Mouse (Mus musculus) layer of hippocampus, adult 9-10 months (tissue): ENCODE results near the gene Ttc34.

Experiments used
- DNase-seq: peaks from one replicate; pipeline ENCODE4 v3.0.0; 2022; ENCODE audit warnings: low spot score

Ttc34 gene

GRCm38 (mm10) chr4:154837170-154837569 lies at the start of gene Ttc34:
Gene Ttc34, plus strand, starts transcription at chr4:154837459.
- DNase-seq = no peak

- no peak for DNase-seq
Measured at GRCm38 (mm10) chr4:154787960-154788702, 49.1 kb upstream of the Ttc34 start.

GRCm38 (mm10) chr4:154791894-154792293 lies 45.4 kb upstream of the Ttc34 start:
- no peak for DNase-seq

GRCm38 (mm10) chr4:154793499-154793898 lies 43.8 kb upstream of the Ttc34 start:
- no peak for DNase-seq

GRCm38 (mm10) chr4:154797834-154798233 lies 39.4 kb upstream of the Ttc34 start:
- peak; percentile 16 for DNase-seq

GRCm38 (mm10) chr4:154800543-154800942 lies 36.7 kb upstream of the Ttc34 start:
- DNase-seq = no peak

GRCm38 (mm10) chr4:154802210-154802609 lies 35.0 kb upstream of the Ttc34 start:
- no peak for DNase-seq

- peak; percentile 26 for DNase-seq
Measured at GRCm38 (mm10) chr4:154825662-154826061, 11.6 kb upstream of the Ttc34 start.

GRCm38 (mm10) chr4:154826224-154826623 lies 11.0 kb upstream of the Ttc34 start:
- DNase-seq = no peak

GRCm38 (mm10) chr4:154827181-154827580 lies 10.1 kb upstream of the Ttc34 start:
- DNase-seq = peak; percentile 26

- DNase-seq = no peak
Measured at GRCm38 (mm10) chr4:154827861-154828610, 9.2 kb upstream of the Ttc34 start.

- DNase-seq = no peak
Measured at GRCm38 (mm10) chr4:154831915-154832573, 5.2 kb upstream of the Ttc34 start.

- no peak for DNase-seq
Measured at GRCm38 (mm10) chr4:154836183-154836915, 910 bp upstream of the Ttc34 start.

- no peak for DNase-seq
Measured at GRCm38 (mm10) chr4:154838741-154839140, 1.5 kb downstream of the Ttc34 start.

GRCm38 (mm10) chr4:154839406-154839805 lies 2.1 kb downstream of the Ttc34 start:
- DNase-seq = no peak

- no peak for DNase-seq
Measured at GRCm38 (mm10) chr4:154852696-154853095, 15.4 kb downstream of the Ttc34 start.

GRCm38 (mm10) chr4:154853881-154854280 lies 16.6 kb downstream of the Ttc34 start:
- DNase-seq = no peak

- DNase-seq = no peak
Measured at GRCm38 (mm10) chr4:154854676-154855345, 17.6 kb downstream of the Ttc34 start.

- peak; percentile 57 for DNase-seq
Measured at GRCm38 (mm10) chr4:154855721-154856479, 18.6 kb downstream of the Ttc34 start.

- DNase-seq = no peak
Measured at GRCm38 (mm10) chr4:154856480-154856837, 19.2 kb downstream of the Ttc34 start.

- no peak for DNase-seq
Measured at GRCm38 (mm10) chr4:154856882-154857281, 19.6 kb downstream of the Ttc34 start.
